Mouse (Mus musculus) intestine, postnatal 0 days (tissue): ENCODE measurements around the gene Ethe1. TPM values are rescaled to one million over a fixed set of nuclear protein-coding genes. Genes with fewer than 3 reads are reported as not detected.

Experiments
- ATAC-seq: fragments of 200-750 bp; cut with Nextera tagmentation; 2 replicates; pipeline ENCODE4 v1.8.0; 2017; ENCODE audit warnings: mild to moderate bottlenecking, moderate TSS enrichment, moderate library complexity
- H3K27ac ChIP-seq: fragments of 300-500 bp; sonication (generic); 2 replicates; pipeline ENCODE4 v1.5.1; 2014; ENCODE audit warnings: mild to moderate bottlenecking, low read depth, low read length, moderate library complexity
- H3K27me3 ChIP-seq: fragments of 300-500 bp; sonication (generic); replicated peaks from 2 replicates; pipeline ENCODE4 v1.6.1; 2014; ENCODE audit warnings: low read length, mixed read lengths; ENCODE audit not compliant: control insufficient read depth, insufficient read depth
- H3K36me3 ChIP-seq: fragments of 300-500 bp; sonication (generic); 2 replicates; pipeline ENCODE4 v1.6.1; 2014; ENCODE audit warnings: mild to moderate bottlenecking, moderate library complexity; ENCODE audit not compliant: control insufficient read depth, insufficient read depth
- H3K4me1 ChIP-seq: fragments of 300-500 bp; sonication (generic); replicated peaks from 2 replicates; pipeline ENCODE4 v1.6.1; 2014; ENCODE audit warnings: antibody characterized with exemption, low read length, mixed read lengths; ENCODE audit not compliant: control insufficient read depth, insufficient read depth
- H3K4me2 ChIP-seq: fragments of 300-500 bp; sonication (generic); replicated peaks from 2 replicates; pipeline ENCODE4 v1.6.1; 2014; ENCODE audit warnings: low read depth, mild to moderate bottlenecking, moderate library complexity
- H3K4me3 ChIP-seq: fragments of 300-500 bp; sonication (generic); 2 replicates; pipeline ENCODE4 v1.5.1; 2014; ENCODE audit warnings: low read depth, low read length
- H3K9ac ChIP-seq: fragments of 300-500 bp; sonication (generic); 2 replicates; pipeline ENCODE4 v1.6.1; 2014; ENCODE audit warnings: mild to moderate bottlenecking, low read depth, low read length
- H3K9me3 ChIP-seq: fragments of 300-500 bp; sonication (generic); 2 replicates; pipeline ENCODE4 v1.6.1; 2016; ENCODE audit warnings: mixed run types; ENCODE audit not compliant: control insufficient read depth
- CTCF ChIP-seq: sonication (generic); IDR thresholded peaks from 2 replicates; pipeline ENCODE4 v1.5.1; 2016; ENCODE audit warnings: low read depth, mild to moderate bottlenecking, control low read depth, antibody characterized with exemption, moderate library complexity
- WGBS: fragments of 180-500 bp; shearing (Covaris S2); extraction: QIAGEN DNeasy Blood & Tissue Kit; methylation state at CpG from one replicate; pipeline ENCODE4 v1.1.7; 2014; 5-methylcytosine and 5-hydroxymethylcytosine counted together
- polyA plus RNA-seq: library from polyadenylated mRNA; unstranded; fragments of >200 nt; fragmentation: Nextera tagmentation; extraction: Ambion mirVana; gene quantifications from 2 replicates; pipeline ENCODE4 v1.2.1, GENCODE M21; 2015

Ethe1 gene
- polyA plus RNA-seq, 1 experiment from 2014 or later: 25.4 TPM

GRCm38 (mm10) chr7:24563191-24563836 lies 24.0 kb upstream of the Ethe1 start:
- no peak overlapping the region for H3K9ac ChIP-seq
- H3K4me1 ChIP-seq: no peaks in the 10 kb centered on the region
- peaks cover 64% of the 10 kb centered on the region for H3K36me3 ChIP-seq
- no peak for TF ChIP-seq CTCF
- ATAC-seq: no peak
- H3K27me3 ChIP-seq: no peaks in the 10 kb centered on the region
- 93% methylated on average over 8 of the region's 8 CpGs for WGBS
- H3K4me2 ChIP-seq: no peak overlapping the region
- no peaks in the 10 kb centered on the region for H3K9me3 ChIP-seq
- H3K4me3 ChIP-seq: no peak overlapping the region
- no peak overlapping the region for H3K27ac ChIP-seq

DNA sequence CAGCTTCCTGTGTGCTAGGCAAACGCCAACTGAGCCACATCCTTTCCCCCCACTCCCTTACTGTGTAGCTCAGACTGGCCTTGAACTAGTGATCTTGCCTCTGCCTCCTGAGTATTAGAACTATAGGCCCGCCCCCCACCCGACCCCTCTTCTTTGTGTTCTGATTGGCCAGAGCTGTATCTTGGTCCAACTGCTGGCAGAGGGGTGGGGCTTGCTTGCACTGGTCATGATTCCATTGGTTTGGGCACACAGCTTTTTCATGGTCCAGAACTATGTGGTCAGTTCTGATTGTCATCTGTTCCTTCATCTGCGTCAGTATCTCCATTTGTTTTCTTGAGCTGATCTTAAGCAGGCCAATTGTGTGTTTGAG lies 23.5 kb upstream of the Ethe1 start:
- Histone ChIP-seq H3K9me3 (no peaks in the 10 kb centered on the region), H3K27ac (no peak overlapping the region), H3K4me1 (no peaks in the 10 kb centered on the region), H3K9ac (no peak overlapping the region), H3K4me2 (no peak overlapping the region), H3K36me3 (peaks cover 68% of the 10 kb centered on the region), H3K27me3 (no peaks in the 10 kb centered on the region), H3K4me3 (no peak overlapping the region)
- ATAC-seq: no peak
- no peak for TF ChIP-seq CTCF
- WGBS: 84% methylated on average over 4 of the region's 4 CpGs

DNA sequence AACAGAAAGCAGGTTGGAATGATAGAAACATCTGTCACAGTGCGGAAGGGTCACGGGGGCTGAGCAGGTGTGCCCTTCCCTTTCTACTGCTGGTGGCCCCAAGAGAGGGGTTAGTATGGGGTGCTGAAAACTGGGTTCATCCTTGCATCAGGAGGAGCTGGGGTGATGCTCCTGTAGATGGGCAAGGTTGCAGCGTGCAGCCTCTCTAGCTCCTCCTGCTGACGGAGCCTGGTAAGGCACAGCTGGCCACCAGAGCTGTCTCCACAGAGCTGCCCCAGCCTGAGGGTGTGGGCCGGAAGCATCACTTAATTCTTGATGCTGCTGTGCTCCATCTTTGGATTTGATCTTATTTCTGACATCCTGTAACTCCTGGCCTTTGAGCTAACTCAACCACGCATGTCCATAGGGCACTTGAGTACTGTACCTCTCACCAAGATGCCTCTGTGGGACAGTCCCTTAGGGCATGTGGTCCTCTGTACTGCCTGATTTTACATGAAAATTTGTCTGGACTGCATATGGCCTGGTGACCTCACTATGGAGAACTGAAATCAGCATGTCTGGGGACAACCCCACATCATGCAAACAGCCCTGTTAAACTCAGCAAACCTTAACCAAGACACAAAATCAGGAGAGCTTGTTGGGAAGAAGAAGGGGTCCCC lies 22.6 kb upstream of the Ethe1 start:
- 67% methylated on average over 6 of the region's 6 CpGs for WGBS
- no peak overlapping the region for H3K4me2 ChIP-seq
- 0 out of 2 replicates have a peak, but pooled peaks have one; percentile 20 for ATAC-seq

GRCm38 (mm10) chr7:24565627-24566026 lies 21.7 kb upstream of the Ethe1 start:
- no peak overlapping the region for H3K4me2 ChIP-seq
- no peak for ATAC-seq
- H3K4me3 ChIP-seq: no peak overlapping the region
- 93% methylated on average over 11 of the region's 11 CpGs for WGBS
- H3K27me3 ChIP-seq: no peaks in the 10 kb centered on the region
- H3K4me1 ChIP-seq: no peaks in the 10 kb centered on the region
- H3K36me3 ChIP-seq: peaks cover 67% of the 10 kb centered on the region
- no peak for TF ChIP-seq CTCF
- H3K9me3 ChIP-seq: no peaks in the 10 kb centered on the region
- no peak overlapping the region for H3K9ac ChIP-seq
- H3K27ac ChIP-seq: no peak overlapping the region

More for the DNA sequence above, 22.6 kb upstream of the Ethe1 start:
- Histone ChIP-seq H3K4me1 (no peaks in the 10 kb centered on the region), H3K9me3 (no peaks in the 10 kb centered on the region), H3K9ac (no peak overlapping the region), H3K4me3 (no peak overlapping the region), H3K36me3 (peaks cover 68% of the 10 kb centered on the region), H3K27ac (no peak overlapping the region), H3K27me3 (no peaks in the 10 kb centered on the region)
- TF ChIP-seq CTCF: peak; percentile 93

DNA sequence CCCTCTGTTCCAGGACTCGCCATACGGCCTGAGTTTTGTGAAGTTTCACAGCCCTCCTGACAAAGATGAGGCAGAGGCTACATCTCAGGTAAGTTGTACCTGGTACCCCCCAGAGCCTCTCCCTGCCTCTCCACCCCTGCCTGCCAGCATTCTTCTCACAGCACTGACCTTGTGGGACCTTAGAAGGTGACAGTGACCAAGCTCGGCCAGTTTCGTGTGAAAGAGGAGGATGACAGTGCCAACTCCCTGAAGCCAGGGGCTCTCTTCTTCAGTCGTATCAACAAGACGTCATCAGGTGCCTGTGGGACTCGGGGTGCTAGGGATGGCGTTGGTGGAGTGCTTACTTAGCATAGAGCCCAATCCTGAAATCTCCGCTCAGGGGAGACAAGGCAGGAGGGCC lies 21.1 kb upstream of the Ethe1 start:
- Histone ChIP-seq H3K27ac (no peak overlapping the region), H3K4me2 (no peak overlapping the region), H3K4me3 (no peak overlapping the region), H3K4me1 (no peaks in the 10 kb centered on the region), H3K9me3 (no peaks in the 10 kb centered on the region), H3K27me3 (no peaks in the 10 kb centered on the region), H3K9ac (no peak overlapping the region), H3K36me3 (peaks cover 62% of the 10 kb centered on the region)
- no peak for ATAC-seq
- TF ChIP-seq CTCF: no peak
- 91% methylated on average over 9 of the region's 9 CpGs for WGBS

- Histone ChIP-seq H3K36me3 (peaks cover 64% of the 10 kb centered on the region), H3K9ac (no peak overlapping the region), H3K9me3 (no peaks in the 10 kb centered on the region), H3K4me1 (no peaks in the 10 kb centered on the region), H3K27ac (no peak overlapping the region), H3K27me3 (no peaks in the 10 kb centered on the region), H3K4me2 (no peak overlapping the region), H3K4me3 (no peak overlapping the region)
- no peak for TF ChIP-seq CTCF
- 90% methylated on average over 4 of the region's 4 CpGs for WGBS
- ATAC-seq: no peak
Observed at GRCm38 (mm10) chr7:24568512-24568911, 18.8 kb upstream of the Ethe1 start.
